ENCODE assay signal across 27 mouse cellular contexts in genomic region chr2:90647084-90647483, GRCm38 (mm10). TPM values are rescaled to one million over a fixed set of nuclear protein-coding genes. Genes with fewer than 3 reads are reported as not detected.
DNase-seq lines count a peak whose midpoint lies in the region; ATAC-seq and TF ChIP-seq lines count a peak whose summit lies in the region.
"Had no signal": no experiment of that assay in that cellular context is flagged by ENCODE, and none has a peak within 500 bp of the region (broad histone marks: within the 10 kb centered on the region; RNA-seq: fewer than 3 reads in every experiment).

No protein-coding gene starts in this region.

- no peak overlapping the region for H3K4me2 ChIP-seq in lung, postnatal 0 days (replicated peaks; ENCODE audit: low read depth, low read length)
- H3K4me2 ChIP-seq in stomach, embryonic 14.5 days (replicated peaks; ENCODE audit: low read depth, low read length), result no peak overlapping the region
- H3K4me2 ChIP-seq in stomach, postnatal 0 days (replicated peaks; ENCODE audit: low read depth), result no peak overlapping the region
- H3K4me2 ChIP-seq in intestine, embryonic 16.5 days (ENCODE audit: low read depth, low read length), result no peak overlapping the region
- H3K4me2 ChIP-seq: embryonic facial prominence, embryonic 13.5 days; forebrain, embryonic 12.5 days; forebrain, embryonic 15.5 days; heart, embryonic 12.5 days; heart, embryonic 15.5 days; hindbrain, embryonic 14.5 days had no signal

- no peak overlapping the region for H3K4me3 ChIP-seq in lung, postnatal 0 days (ENCODE audit: low read depth, low read length)
- H3K4me3 ChIP-seq in stomach, embryonic 14.5 days (ENCODE audit: low read depth, low read length), result no peak overlapping the region
- H3K4me3 ChIP-seq in stomach, postnatal 0 days (ENCODE audit: low read depth, low read length), result no peak overlapping the region
- no peak overlapping the region for H3K4me3 ChIP-seq in intestine, embryonic 16.5 days (ENCODE audit: low read length)
- H3K4me3 ChIP-seq: embryonic facial prominence, embryonic 10.5 days; embryonic facial prominence, embryonic 13.5 days; erythroblast, embryonic 14.5 days; forebrain, embryonic 12.5 days; forebrain, embryonic 15.5 days; heart, embryonic 12.5 days; heart, embryonic 15.5 days had no signal

- H3K27me3 ChIP-seq in lung, postnatal 0 days (replicated peaks; ENCODE audit: insufficient read depth, low read length), result no peaks in the 10 kb centered on the region
- H3K27me3 ChIP-seq in stomach, embryonic 14.5 days (ENCODE audit: control insufficient read depth, insufficient read depth, low read length), result no peaks in the 10 kb centered on the region
- no peaks in the 10 kb centered on the region for H3K27me3 ChIP-seq in stomach, postnatal 0 days (ENCODE audit: control insufficient read depth, insufficient read depth, low read length)
- H3K27me3 ChIP-seq in intestine, embryonic 16.5 days (replicated peaks; ENCODE audit: control insufficient read depth, insufficient read depth, low read length), result no peaks in the 10 kb centered on the region
- H3K27me3 ChIP-seq: embryonic facial prominence, embryonic 13.5 days; forebrain, embryonic 12.5 days; forebrain, embryonic 15.5 days; heart, embryonic 12.5 days; heart, embryonic 15.5 days had no signal

- H3K9me3 ChIP-seq in lung, postnatal 0 days (ENCODE audit: low read length), result no peaks in the 10 kb centered on the region
- no peaks in the 10 kb centered on the region for H3K9me3 ChIP-seq in stomach, embryonic 14.5 days (ENCODE audit: control insufficient read depth, low read depth, low read length)
- no peaks in the 10 kb centered on the region for H3K9me3 ChIP-seq in stomach, postnatal 0 days (ENCODE audit: control insufficient read depth, low read length)
- no peaks in the 10 kb centered on the region for H3K9me3 ChIP-seq in intestine, embryonic 16.5 days (ENCODE audit: control insufficient read depth, low read length)
- H3K9me3 ChIP-seq: embryonic facial prominence, embryonic 10.5 days; embryonic facial prominence, embryonic 13.5 days; forebrain, embryonic 12.5 days; forebrain, embryonic 15.5 days; heart, embryonic 12.5 days; heart, embryonic 15.5 days had no signal

- peak; percentile 85 for TF ChIP-seq EP300 in lung, postnatal 0 days (IDR thresholded peaks at IDR 0.05)
- TF ChIP-seq EP300 in stomach, postnatal 0 days (optimal IDR thresholded peaks at IDR 0.05), result no peak

- no peaks in the 10 kb centered on the region for H3K4me1 ChIP-seq in lung, postnatal 0 days (ENCODE audit: insufficient read depth, low read depth, low read length)
- no peaks in the 10 kb centered on the region for H3K4me1 ChIP-seq in stomach, embryonic 14.5 days (ENCODE audit: control insufficient read depth, insufficient read depth, low read length)
- no peaks in the 10 kb centered on the region for H3K4me1 ChIP-seq in stomach, postnatal 0 days (replicated peaks; ENCODE audit: control insufficient read depth, insufficient read depth)
- no peaks in the 10 kb centered on the region for H3K4me1 ChIP-seq in intestine, embryonic 16.5 days (ENCODE audit: control insufficient read depth, insufficient read depth, low read length)
- H3K4me1 ChIP-seq: embryonic facial prominence, embryonic 10.5 days; embryonic facial prominence, embryonic 13.5 days; forebrain, embryonic 12.5 days; forebrain, embryonic 15.5 days; heart, embryonic 12.5 days; heart, embryonic 15.5 days had no signal

- no peak overlapping the region for H3K9ac ChIP-seq in lung, postnatal 0 days (replicated peaks; ENCODE audit: low read depth)
- H3K9ac ChIP-seq in stomach, embryonic 14.5 days (replicated peaks; ENCODE audit: low read depth, low read length), result no peak overlapping the region
- no peak overlapping the region for H3K9ac ChIP-seq in stomach, postnatal 0 days (ENCODE audit: low read length)
- H3K9ac ChIP-seq in intestine, embryonic 16.5 days (ENCODE audit: low read depth, low read length), result no peak overlapping the region
- H3K9ac ChIP-seq: embryonic facial prominence, embryonic 13.5 days; forebrain, embryonic 12.5 days; forebrain, embryonic 15.5 days; heart, embryonic 12.5 days; heart, embryonic 15.5 days; hindbrain, embryonic 14.5 days had no signal

- ATAC-seq in lung, postnatal 0 days, result peak; percentile 67
- ATAC-seq in stomach, embryonic 14.5 days (ENCODE audit: insufficient number of reproducible peaks, insufficient read depth, low FRiP score, low read depth), result 0 out of 2 replicates have a peak, but pooled peaks have one; percentile 51
- ATAC-seq in stomach, postnatal 0 days (ENCODE audit: low FRiP score, low TSS enrichment), result no peak
- peak; percentile 62 for ATAC-seq in intestine, embryonic 16.5 days
- peak; percentile 67 for ATAC-seq in monocyte, adult 5-6 weeks (replicated peaks; ENCODE audit: insufficient number of reproducible peaks, low FRiP score, low TSS enrichment, poor library complexity, severe bottlenecking)
- ATAC-seq: activated CD4-positive, CD25-positive, alpha-beta regulatory T cell, adult 4 months; forebrain, embryonic 15.5 days had no signal

- no peak overlapping the region for H3K27ac ChIP-seq in lung, postnatal 0 days (ENCODE audit: low read length)
- H3K27ac ChIP-seq in stomach, embryonic 14.5 days (ENCODE audit: low read length), result no peak overlapping the region
- H3K27ac ChIP-seq in stomach, postnatal 0 days (replicated peaks), result no peak overlapping the region
- H3K27ac ChIP-seq in intestine, embryonic 16.5 days (ENCODE audit: low read length), result no peak overlapping the region
- H3K27ac ChIP-seq: embryonic facial prominence, embryonic 10.5 days; embryonic facial prominence, embryonic 13.5 days; forebrain, embryonic 12.5 days; forebrain, embryonic 15.5 days; heart, embryonic 15.5 days; hindbrain, embryonic 14.5 days had no signal

- no peaks in the 10 kb centered on the region for H3K36me3 ChIP-seq in lung, postnatal 0 days (ENCODE audit: insufficient read depth, low read length)
- no peaks in the 10 kb centered on the region for H3K36me3 ChIP-seq in stomach, embryonic 14.5 days (ENCODE audit: control insufficient read depth, insufficient read depth, low read length)
- H3K36me3 ChIP-seq in stomach, postnatal 0 days (ENCODE audit: control insufficient read depth, insufficient read depth, low read length), result no peaks in the 10 kb centered on the region
- no peaks in the 10 kb centered on the region for H3K36me3 ChIP-seq in intestine, embryonic 16.5 days (ENCODE audit: control insufficient read depth, insufficient read depth, low read length)
- H3K36me3 ChIP-seq: embryonic facial prominence, embryonic 10.5 days; embryonic facial prominence, embryonic 13.5 days; forebrain, embryonic 12.5 days; forebrain, embryonic 15.5 days; heart, embryonic 12.5 days; heart, embryonic 15.5 days had no signal

- WGBS in lung, postnatal 0 days, result 49% methylated on average over 6 of the region's 6 CpGs
- 64% methylated on average over 6 of the region's 6 CpGs for WGBS in stomach, embryonic 14.5 days
- 53% methylated on average over 6 of the region's 6 CpGs for WGBS in stomach, postnatal 0 days
- WGBS in intestine, embryonic 16.5 days, result 57% methylated on average over 6 of the region's 6 CpGs

- no peak for TF ChIP-seq CTCF in lung, postnatal 0 days (IDR thresholded peaks at IDR 0.05)
- no peak for TF ChIP-seq CTCF in stomach, postnatal 0 days (IDR thresholded peaks at IDR 0.05; ENCODE audit: low read depth)

- DNase-seq in lung, postnatal 0 days (ENCODE audit: low spot score), result peak; percentile 30
- no peak for DNase-seq in lung, postnatal 14 days
- DNase-seq in stomach, postnatal 0 days (ENCODE audit: low spot score), result no peak
- no peak for DNase-seq in kidney, postnatal 10 days
- DNase-seq in retina, embryonic 14.5 days (ENCODE audit: low spot score), result no peak
- DNase-seq: adrenal gland, adult 8-10 months; adrenal gland, postnatal 25 days; cerebellum, adult 11-12 months; cerebellum, adult 8-10 months; cerebellum, postnatal 10 days; cerebellum, postnatal 36 days; embryo, embryonic 11 days; gastrocnemius, postnatal 25 days; heart, postnatal 10 days; heart, postnatal 4 days had no signal

RNA-seq across cellular contexts. Expression of gene Nup160, which starts 29.9 kb away (rescaled TPM):
- polyA plus RNA-seq in lung, postnatal 0 days (2015; fragmentation: Nextera tagmentation; extraction: Ambion mirVana), result 11.1 and 12.4 TPM in 2 replicates
- polyA plus RNA-seq in stomach, embryonic 14.5 days (2014; fragmentation: Nextera tagmentation; extraction: Ambion mirVana), result 50.3 and 55.7 TPM in 2 replicates
- 8.1 and 8.4 TPM in 2 replicates for polyA plus RNA-seq in stomach, postnatal 0 days (2015; fragmentation: Nextera tagmentation; extraction: Ambion mirVana)
- polyA plus RNA-seq in intestine, embryonic 16.5 days (2015; fragmentation: Nextera tagmentation; extraction: Ambion mirVana), result 34.2 and 36.1 TPM in 2 replicates
- 14.9 to 37.4 TPM (median 36.5 TPM) in 3 replicates for total RNA-seq in monocyte, adult 5-6 weeks (2017)
